Mouse (Mus musculus): ENCODE data around the gene Iqgap1. TPM values are rescaled to one million over a fixed set of nuclear protein-coding genes. Genes with fewer than 3 reads are reported as not detected.

Gene Iqgap1
- polyA plus RNA-seq, 1 experiment = 38.1 TPM

DNA sequence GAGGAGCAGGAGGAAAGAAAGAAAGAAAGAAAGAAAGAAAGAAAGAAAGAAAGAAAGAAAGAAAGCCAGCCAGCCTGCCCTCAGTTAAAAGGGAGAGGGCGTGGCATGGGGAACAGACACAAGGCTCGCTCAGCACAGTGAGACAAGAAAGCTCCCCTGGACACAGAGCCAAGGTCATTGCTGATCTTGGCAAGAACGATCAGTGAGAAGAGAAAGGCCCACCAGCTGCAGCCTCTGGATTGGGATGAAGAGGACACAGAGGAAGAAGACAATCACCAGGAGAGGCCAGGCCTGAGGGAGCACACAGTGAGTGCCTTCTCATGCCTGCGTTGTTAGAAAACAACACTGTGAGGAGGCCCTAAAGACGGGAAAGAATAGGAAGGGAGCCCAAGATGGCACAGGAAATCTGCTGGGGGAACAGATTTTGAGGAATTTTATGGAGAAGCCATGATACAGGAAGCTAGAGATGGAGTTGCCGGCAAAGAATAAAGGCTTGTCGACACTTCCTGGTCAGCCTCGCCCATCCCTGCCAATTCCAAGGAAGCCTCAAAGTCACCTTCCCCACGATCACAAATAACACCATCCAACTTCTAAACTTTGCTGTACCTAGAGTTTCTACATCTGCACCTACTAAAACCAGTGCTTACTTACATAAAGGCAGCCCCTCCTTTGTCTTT, 44.2 kb downstream of the Iqgap1 start:
- Histone ChIP-seq H3K36me3 (ENCODE audit: control insufficient read depth, insufficient read depth, low read length) (no peaks in the 10 kb centered on the region), H3K4me1 (ENCODE audit: control insufficient read depth, insufficient read depth, low read length) (peaks cover 27% of the 10 kb centered on the region), H3K27me3 (replicated peaks; ENCODE audit: control insufficient read depth, insufficient read depth, low read length) (no peaks in the 10 kb centered on the region), H3K27ac (ENCODE audit: insufficient read depth, low read depth, low read length) (peak overlapping the region; percentile 29), H3K4me3 (ENCODE audit: insufficient read depth, low read depth, low read length) (no peak overlapping the region)
- no peak for TF ChIP-seq CTCF (conservative IDR thresholded peaks at IDR 0.05; ENCODE audit: insufficient read depth, insufficient read length, low read depth, low read length)
- TF ChIP-seq POLR2A (IDR thresholded peaks at IDR 0.05; ENCODE audit: low read depth, low read length) = no peak
- WGBS = 42% methylated on average over 9 of the region's 9 CpGs
- peak; percentile 50 for DNase-seq

DNA sequence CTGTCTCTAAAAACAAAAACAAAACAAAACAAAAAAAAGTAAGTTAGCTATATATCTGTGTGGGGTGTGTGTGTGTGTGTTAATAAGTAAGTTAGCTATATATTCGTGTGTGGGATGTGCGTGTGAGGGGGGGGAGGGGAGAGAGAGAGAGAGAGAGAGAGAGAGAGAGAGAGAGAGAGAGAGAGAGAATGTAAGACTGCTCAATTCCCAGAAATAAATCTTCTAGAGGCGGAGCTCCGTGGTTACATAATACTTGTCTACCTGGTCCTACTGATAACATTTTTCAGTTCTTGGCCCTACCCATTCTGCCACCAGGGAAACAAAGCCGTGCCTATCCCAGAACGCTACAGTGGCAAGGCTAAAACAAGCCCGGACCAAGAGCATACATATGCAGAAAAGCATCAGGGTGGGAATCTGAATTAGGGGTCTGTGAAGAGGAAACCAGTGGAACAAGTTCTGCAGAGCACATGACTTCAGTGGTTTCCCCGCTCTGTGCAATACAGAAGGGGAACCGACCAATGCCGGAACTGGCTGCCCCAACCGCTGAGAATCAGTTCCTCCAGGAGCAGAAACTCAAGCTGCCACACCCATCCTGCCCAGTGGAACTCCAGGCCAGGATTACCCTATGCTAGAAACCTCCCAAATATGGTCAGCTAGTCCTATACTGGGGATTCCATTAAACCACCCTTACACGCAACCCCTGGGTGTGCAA, 46.7 kb downstream of the Iqgap1 start:
- Histone ChIP-seq H3K4me3 (ENCODE audit: insufficient read depth, low read depth, low read length) (no peak overlapping the region), H3K27ac (ENCODE audit: insufficient read depth, low read depth, low read length) (peak overlapping the region; percentile 93), H3K4me1 (ENCODE audit: control insufficient read depth, insufficient read depth, low read length) (peaks cover 29% of the 10 kb centered on the region), H3K36me3 (ENCODE audit: control insufficient read depth, insufficient read depth, low read length) (no peaks in the 10 kb centered on the region), H3K27me3 (replicated peaks; ENCODE audit: control insufficient read depth, insufficient read depth, low read length) (no peaks in the 10 kb centered on the region)
- WGBS = 48% methylated on average over 12 of the region's 12 CpGs
- DNase-seq = peak; percentile 82
- no peak for TF ChIP-seq POLR2A (IDR thresholded peaks at IDR 0.05; ENCODE audit: low read depth, low read length)
- TF ChIP-seq CTCF (conservative IDR thresholded peaks at IDR 0.05; ENCODE audit: insufficient read depth, insufficient read length, low read depth, low read length) = no peak

DNA sequence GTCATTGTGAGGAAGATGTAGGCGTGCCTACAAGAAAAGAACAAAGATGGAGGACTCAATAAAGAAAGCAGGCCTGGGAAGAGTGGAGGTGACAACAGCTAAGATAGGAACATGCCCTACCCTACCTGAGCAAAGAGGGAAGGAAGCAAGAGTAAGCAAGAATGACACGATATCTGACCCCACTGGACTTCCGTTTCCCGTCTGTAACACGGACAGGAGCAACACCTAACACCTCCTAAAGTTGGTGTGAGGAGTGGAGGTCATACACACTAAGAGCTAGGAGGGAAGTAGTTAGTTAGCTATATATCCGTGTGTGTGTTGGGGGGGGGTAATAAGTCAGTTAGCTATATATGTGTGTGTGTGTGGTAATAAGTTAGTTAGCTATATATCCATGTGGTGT, 47.4 kb downstream of the Iqgap1 start:
- WGBS = 86% methylated on average over 6 of the region's 6 CpGs
- TF ChIP-seq POLR2A (IDR thresholded peaks at IDR 0.05; ENCODE audit: low read depth, low read length) (no peak), CTCF (conservative IDR thresholded peaks at IDR 0.05; ENCODE audit: insufficient read depth, insufficient read length, low read depth, low read length) (no peak)
- Histone ChIP-seq H3K4me3 (ENCODE audit: insufficient read depth, low read depth, low read length) (no peak overlapping the region), H3K27me3 (replicated peaks; ENCODE audit: control insufficient read depth, insufficient read depth, low read length) (no peaks in the 10 kb centered on the region), H3K36me3 (ENCODE audit: control insufficient read depth, insufficient read depth, low read length) (no peaks in the 10 kb centered on the region), H3K4me1 (ENCODE audit: control insufficient read depth, insufficient read depth, low read length) (peaks cover 31% of the 10 kb centered on the region), H3K27ac (ENCODE audit: insufficient read depth, low read depth, low read length) (no peak overlapping the region)
- no peak for DNase-seq

DNA sequence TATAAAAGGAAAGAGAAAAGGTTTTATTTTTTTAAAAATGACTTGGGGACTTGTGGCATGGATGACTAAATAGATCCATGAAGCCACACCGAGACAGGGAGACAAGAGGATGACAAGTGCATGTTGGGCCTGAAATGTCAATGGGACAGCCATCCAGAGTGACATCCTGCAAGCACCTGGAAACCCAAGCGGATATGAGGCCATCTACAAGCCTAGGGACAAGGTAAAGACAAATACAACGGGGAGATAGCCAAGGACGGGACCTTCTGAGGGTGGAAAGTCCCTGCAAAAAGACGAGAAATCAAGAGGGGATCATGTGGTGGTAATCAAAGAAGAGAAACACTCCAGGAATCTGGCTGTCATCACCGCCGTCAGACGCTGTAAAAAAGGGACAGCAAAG, 48.6 kb downstream of the Iqgap1 start:
- no peak overlapping the region; the same call in 1 of the 2 replicates for H3K27ac ChIP-seq (ENCODE audit: insufficient read depth, low read depth, low read length)
- DNase-seq = no peak
- H3K4me1 ChIP-seq (ENCODE audit: control insufficient read depth, insufficient read depth, low read length) = peaks cover 22% of the 10 kb centered on the region
- WGBS = 62% methylated on average over 8 of the region's 8 CpGs
- H3K27me3 ChIP-seq (replicated peaks; ENCODE audit: control insufficient read depth, insufficient read depth, low read length) = no peaks in the 10 kb centered on the region
- TF ChIP-seq POLR2A (IDR thresholded peaks at IDR 0.05; ENCODE audit: low read depth, low read length) = no peak
- no peak for TF ChIP-seq CTCF (conservative IDR thresholded peaks at IDR 0.05; ENCODE audit: insufficient read depth, insufficient read length, low read depth, low read length)
- no peaks in the 10 kb centered on the region for H3K36me3 ChIP-seq (ENCODE audit: control insufficient read depth, insufficient read depth, low read length)
- no peak overlapping the region for H3K4me3 ChIP-seq (ENCODE audit: insufficient read depth, low read depth, low read length)

DNA sequence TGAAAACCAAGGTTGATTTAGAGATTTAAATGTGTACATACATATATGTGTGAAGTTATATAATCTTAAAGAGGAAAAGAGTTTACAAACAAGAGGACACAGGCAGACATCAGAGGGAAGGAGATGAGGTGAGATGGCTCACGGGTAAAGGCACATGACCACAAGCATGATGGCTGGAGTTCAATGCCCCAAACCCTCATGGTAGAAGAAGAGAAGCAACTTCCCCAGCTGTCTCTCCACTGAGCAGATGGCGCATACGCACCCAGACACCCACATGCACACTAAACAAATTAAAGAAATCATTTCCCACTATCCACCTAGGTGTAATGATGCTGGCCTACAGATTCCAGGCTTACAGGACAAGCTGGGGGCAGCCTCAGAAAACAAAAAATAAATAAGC, 49.7 kb downstream of the Iqgap1 start:
- peaks cover 12% of the 10 kb centered on the region for H3K4me1 ChIP-seq (ENCODE audit: control insufficient read depth, insufficient read depth, low read length)
- H3K27me3 ChIP-seq (replicated peaks; ENCODE audit: control insufficient read depth, insufficient read depth, low read length) = no peaks in the 10 kb centered on the region
- DNase-seq = no peak
- 89% methylated on average over 3 of the region's 3 CpGs for WGBS
- no peak overlapping the region for H3K4me3 ChIP-seq (ENCODE audit: insufficient read depth, low read depth, low read length)
- H3K36me3 ChIP-seq (ENCODE audit: control insufficient read depth, insufficient read depth, low read length) = no peaks in the 10 kb centered on the region
- no peak for TF ChIP-seq POLR2A (IDR thresholded peaks at IDR 0.05; ENCODE audit: low read depth, low read length)
- no peak for TF ChIP-seq CTCF (conservative IDR thresholded peaks at IDR 0.05; ENCODE audit: insufficient read depth, insufficient read length, low read depth, low read length)
- H3K27ac ChIP-seq (ENCODE audit: insufficient read depth, low read depth, low read length) = no peak overlapping the region

DNA sequence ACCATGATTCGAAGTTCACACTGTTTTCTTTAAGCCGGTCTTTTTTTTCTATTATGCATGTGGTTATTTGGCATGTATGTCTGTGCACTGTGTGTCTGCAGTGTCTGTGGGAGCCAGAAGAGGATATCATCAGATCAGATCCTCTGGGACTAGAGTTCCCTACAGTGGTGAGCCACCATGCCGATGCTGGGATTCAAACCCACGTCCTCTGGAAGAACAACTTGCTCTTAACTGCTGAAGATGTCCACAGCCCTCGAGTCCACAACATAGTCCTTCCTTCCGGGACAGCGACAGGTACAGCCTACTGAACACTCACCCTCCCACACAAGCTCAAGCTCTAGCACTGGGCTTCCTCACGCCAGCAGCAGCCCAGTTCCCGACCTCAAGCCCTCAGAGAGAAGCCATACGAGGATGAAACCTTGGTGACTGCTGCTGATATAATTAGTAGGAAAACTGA, 50.3 kb downstream of the Iqgap1 start:
- DNase-seq = no peak
- Histone ChIP-seq H3K27ac (ENCODE audit: insufficient read depth, low read depth, low read length) (no peak overlapping the region), H3K36me3 (ENCODE audit: control insufficient read depth, insufficient read depth, low read length) (no peaks in the 10 kb centered on the region), H3K27me3 (replicated peaks; ENCODE audit: control insufficient read depth, insufficient read depth, low read length) (no peaks in the 10 kb centered on the region), H3K4me1 (ENCODE audit: control insufficient read depth, insufficient read depth, low read length) (peaks cover 10% of the 10 kb centered on the region; the same call in 1 of the 2 replicates), H3K4me3 (ENCODE audit: insufficient read depth, low read depth, low read length) (no peak overlapping the region)
- TF ChIP-seq POLR2A (IDR thresholded peaks at IDR 0.05; ENCODE audit: low read depth, low read length) (no peak), CTCF (conservative IDR thresholded peaks at IDR 0.05; ENCODE audit: insufficient read depth, insufficient read length, low read depth, low read length) (no peak)
- 62% methylated on average over 10 of the region's 10 CpGs for WGBS
